Mouse (Mus musculus) kidney, adult 2 months (tissue): ENCODE data around the gene Zranb2.

Source experiments
- CTCF ChIP-seq: fragments of 200-500 bp; conservative IDR thresholded peaks from 2 replicates; pipeline ENCODE4 v1.5.1; 2011; ENCODE audit warnings: low read depth, mild to moderate bottlenecking, control low read depth, low read length, moderate library complexity, mixed read lengths; ENCODE audit not compliant: insufficient read depth, insufficient read length
- POLR2A ChIP-seq: fragments of 200-500 bp; IDR thresholded peaks from one replicate; pipeline ENCODE4 v1.6.1; 2011; ENCODE audit warnings: low read depth, low read length, control low read depth

DNA sequence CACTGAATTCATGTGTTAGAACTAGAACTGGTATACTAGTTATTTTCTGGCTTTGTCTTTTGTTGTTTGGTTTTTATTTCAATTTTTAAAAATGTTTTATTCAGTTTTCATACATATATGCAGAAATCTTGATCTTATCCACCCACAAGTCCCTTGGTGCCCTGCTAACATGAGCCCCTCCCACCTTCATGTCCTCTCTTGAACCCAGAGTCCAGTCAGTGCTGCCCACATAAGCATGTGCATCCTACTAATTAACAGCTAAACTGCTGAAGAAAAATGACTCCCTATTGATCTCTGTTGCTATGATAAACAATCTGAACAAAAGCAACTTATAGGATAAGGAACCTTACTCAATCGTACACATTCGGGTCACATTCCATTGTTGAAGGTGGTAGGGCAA lies 15.4 kb downstream of the Zranb2 start:
- TF ChIP-seq CTCF (no peak), POLR2A (no peak)
